Mouse (Mus musculus): Measurements from ENCODE around the gene Tbck.

The Tbck gene

GRCm38 (mm10) chr3:132870079-132870478 lies 186.1 kb downstream of the Tbck start:
- DNase-seq (ENCODE audit: low spot score): no peak

DNA sequence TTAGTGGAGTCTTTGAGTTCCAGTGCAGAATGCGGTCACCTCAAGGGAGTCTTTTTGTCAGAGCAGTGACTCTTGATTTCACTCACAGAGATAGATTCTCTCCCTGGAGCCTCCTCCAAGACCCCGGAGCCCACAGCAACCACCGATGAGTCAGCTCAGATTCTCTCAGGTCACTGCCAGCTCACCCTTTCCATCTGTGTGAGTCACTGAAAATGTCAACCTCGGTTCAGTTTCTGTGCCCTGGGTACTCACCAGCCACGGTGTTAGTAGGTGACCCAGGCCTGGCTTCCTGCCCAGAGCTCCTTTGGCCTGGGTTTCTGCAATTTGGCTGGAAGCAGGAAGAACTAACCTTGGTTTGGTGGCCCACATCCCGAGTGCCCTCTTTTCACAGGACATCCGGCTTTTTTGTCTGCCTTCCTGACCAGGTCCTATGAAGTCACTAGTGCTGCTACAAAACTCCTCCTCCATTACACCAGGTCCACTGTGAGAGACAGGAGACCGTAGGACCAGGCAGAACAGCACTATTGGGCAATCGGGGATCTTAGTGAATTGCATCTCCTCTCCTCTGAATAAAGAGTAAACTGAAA lies 187.5 kb downstream of the Tbck start:
- DNase-seq (ENCODE audit: low spot score): no peak

- no peak for DNase-seq (ENCODE audit: low spot score)
Measured at GRCm38 (mm10) chr3:132873251-132873650, 189.3 kb downstream of the Tbck start.

GRCm38 (mm10) chr3:132876011-132876708 lies 192.2 kb downstream of the Tbck start:
- no peak for DNase-seq (ENCODE audit: low spot score)

DNA sequence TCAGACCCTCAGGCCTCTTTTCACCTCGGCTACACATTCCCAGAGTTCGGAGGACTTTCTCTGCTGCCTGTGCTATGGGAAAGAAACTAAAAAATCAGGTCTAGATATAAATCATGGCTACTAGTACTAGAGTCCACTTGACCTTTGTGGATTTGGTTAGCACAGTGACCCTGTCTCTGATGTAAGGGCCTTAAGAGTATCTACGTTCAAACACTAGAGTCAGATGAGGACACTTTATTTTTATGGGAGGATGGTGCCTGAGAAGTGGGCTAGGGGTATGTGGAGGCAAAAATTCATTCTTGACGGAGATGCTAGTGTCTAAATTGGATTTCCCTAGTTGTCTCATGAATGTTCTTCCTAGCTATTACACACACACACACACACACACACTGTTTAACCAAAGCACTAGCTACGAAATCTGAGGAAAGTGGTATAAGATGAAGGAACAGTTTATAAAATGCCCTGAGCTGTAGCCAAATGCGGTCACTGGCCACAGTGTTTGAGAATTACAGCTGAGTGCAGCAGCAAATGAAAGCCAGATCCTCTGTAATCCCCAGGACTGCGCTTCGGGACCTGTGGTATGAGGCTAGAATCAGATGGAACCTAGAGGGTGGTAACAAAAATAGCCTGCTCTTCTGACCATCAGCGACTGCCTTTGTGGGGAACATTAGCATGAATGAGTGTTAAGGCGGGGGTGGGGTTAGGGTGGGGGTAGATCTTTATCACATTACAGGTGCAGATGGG lies 193.2 kb downstream of the Tbck start:
- no peak for DNase-seq (ENCODE audit: low spot score)

DNA sequence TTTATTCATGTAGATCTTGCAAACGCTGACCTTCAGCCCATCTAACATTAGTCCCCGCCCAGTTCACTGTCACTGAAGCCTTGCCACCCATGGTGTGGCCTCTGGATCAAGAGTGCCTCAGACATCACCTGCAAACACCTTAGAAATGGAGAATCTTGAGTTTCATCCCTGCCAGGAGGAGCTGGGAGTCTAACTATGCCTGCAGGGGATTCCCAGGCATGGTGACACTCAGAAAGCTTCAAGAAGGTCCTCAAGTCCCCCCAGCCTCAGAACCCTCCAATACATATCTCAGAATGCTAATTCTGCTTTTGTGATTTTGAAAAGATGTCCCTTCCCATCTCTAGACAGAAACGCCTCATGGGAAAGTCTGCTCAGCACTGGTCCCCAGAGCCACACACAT lies 196.4 kb downstream of the Tbck start:
- no peak for DNase-seq (ENCODE audit: low spot score)

DNA sequence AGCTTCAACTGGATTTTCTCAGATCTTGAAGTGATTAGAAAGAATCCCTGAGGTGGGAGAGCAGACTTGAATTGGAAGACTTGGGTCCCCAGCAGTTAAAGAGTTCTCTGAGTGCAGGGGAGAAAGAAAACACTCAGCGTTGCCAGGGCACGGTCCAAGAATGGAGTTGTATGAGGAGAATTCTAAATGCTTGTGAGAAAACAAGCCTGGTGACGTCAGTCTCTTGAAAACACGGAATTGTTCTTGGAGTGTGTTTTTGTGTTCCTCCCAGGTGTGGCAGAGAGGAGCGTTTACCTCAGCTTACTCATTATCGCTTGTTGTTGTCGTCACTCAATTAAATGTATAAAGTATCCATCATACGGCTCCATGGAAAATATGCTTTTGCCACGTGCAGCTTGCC lies 196.9 kb downstream of the Tbck start:
- no peak for DNase-seq (ENCODE audit: low spot score)

- no peak for DNase-seq (ENCODE audit: low spot score)
Measured at GRCm38 (mm10) chr3:132883256-132883655, 199.3 kb downstream of the Tbck start.

- no peak for DNase-seq (ENCODE audit: low spot score)
Measured at GRCm38 (mm10) chr3:132884459-132884858, 200.5 kb downstream of the Tbck start.

- DNase-seq (ENCODE audit: low spot score): no peak
Measured at GRCm38 (mm10) chr3:132886419-132887050, 202.6 kb downstream of the Tbck start.

- DNase-seq (ENCODE audit: low spot score): no peak
Measured at GRCm38 (mm10) chr3:132887074-132887848, 203.3 kb downstream of the Tbck start.
